Mouse (Mus musculus) heart, adult 9 months (tissue): ENCODE results near the gene Trim17.

ENCODE experiments used
- DNase-seq, 2 experiments: peaks; one replicate each; pipeline ENCODE4 v3.0.0; 2022; ENCODE audit warnings: low spot score in 2 of 2

The Trim17 gene

DNA sequence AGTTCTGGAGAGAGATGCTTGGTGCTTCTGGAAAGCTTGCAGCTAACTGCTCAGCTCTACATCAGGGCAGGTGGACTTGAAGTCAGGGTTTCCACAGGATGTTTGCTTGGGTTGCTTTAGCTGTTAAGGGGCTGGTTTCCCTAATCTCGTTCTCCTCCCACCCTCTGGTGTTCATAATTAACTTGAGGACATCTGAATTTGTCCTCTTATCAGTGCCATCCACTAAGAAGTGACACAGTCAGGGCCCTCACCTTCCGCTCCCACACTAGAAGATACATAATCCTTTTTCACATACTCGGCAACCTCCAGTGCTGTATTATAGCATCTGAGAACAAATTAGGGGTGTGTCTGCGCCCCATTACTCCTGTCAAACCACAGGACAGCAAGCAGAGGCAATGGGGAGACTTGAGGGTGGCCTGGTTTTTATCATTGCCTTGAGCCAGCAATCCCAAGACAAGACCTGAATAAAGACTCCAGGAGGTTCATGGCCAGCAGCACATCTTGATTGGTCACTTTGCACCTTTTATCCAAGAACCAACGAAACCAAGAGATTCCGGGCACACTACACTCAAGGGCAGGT is 38.7 kb downstream of the Trim17 start:
- DNase-seq = no peak

DNA sequence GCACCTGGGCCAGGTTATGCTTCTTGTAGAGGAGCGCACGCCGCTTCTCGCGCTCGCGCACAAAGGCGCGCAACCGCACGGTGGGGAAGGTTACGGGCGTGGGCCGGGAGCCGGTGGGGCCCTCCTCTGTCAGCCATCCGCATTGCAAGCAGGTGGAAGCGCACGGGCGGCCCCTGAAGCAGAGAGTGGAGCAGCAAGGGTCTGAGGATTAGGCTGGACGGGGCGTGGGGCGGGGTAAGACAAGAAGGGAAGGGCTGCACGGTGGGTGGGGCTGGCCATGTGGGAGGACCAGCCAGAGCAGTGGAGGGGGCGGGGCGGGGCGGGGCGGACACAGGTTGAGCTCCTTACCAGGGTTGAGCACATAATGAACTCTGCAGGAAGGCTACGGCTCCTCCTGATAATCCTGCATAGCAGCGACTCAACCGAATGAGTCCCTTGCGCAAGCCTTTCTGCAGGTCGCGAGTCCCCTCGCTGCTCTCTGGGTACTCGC is 39.9 kb downstream of the Trim17 start:
- no peak for DNase-seq

DNA sequence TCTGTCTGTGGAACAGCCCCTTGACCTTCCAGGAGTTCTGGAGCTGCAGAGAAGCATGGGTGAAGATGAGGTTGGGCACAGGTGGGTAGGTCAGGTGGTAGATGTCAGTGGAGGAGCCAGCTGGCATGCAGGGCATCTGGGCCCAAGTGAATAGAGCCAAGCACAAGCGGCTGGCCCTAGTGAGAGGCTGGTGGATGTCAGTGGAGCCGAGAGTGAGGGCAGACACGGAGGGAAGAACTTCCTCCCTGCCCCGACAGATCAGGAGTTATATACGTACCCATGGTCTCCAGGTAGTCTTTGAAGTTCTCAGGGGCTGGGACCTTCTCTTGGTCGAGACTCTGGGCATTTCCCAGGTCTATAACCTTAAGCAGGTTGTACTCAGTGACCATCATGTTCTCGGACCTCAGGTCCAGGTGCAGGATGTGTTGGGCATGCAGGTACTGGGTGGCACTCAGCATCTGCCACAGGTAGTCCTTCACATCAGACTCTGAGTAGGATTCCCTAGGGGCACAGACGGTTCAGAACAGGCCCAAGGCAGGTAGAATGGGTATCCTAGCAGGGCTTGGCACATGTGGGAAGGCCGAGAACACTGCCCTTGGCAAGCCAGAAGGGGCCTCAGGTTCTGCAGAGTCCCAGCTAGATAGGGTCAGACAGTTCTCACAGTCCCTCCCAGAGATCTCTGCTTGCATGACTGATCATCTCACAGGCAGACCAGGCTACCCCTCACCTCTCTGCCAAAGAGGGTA is 40.7 kb downstream of the Trim17 start:
- DNase-seq = no peak

DNA sequence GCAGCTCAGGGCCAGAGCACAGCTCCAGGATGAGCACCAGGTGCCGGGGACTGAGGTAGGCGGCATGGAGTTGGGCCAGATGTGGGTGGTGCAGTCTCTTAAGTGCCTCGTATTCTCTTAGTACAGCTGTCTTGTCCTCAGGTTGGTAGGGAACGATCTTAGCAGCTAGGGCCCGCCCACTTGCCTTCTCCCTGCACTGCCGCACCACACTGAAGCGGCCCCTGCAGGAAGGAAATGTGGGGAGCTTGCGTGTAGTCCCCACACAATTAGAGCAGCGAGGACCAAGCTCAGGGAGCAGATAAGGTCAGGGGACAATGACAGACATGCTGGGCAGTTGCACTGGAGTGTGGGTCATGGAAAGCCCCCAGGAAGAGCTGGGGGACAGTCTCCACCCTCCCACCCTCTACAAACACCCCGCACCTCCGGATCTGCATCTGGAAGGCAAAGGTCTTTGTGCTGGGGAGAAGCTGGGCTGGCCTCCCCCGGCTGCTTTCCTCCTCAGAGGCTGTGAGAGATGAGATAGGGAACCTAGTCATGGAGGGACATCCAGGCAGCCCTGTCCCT is 41.4 kb downstream of the Trim17 start:
- no peak for DNase-seq

DNA sequence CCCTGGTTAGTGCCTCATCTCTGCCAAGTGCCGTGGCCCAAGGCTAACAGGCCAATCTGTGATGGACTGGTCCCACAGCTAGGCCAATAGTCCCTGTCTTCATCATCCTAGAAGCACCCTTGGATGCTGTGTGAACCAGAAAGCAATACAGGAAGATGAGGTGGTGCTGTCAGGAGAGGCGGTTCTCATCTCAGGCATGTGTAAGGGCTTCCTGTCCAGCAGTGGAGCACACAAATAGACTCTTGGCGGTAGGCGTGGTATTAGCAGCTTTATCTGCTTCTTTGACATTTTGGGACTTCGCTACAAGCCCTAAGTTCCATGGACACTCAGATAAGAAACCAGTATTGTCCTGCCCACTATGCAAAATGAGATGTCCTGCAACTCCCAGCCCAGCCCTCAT is 43.1 kb downstream of the Trim17 start:
- no peak for DNase-seq

DNA sequence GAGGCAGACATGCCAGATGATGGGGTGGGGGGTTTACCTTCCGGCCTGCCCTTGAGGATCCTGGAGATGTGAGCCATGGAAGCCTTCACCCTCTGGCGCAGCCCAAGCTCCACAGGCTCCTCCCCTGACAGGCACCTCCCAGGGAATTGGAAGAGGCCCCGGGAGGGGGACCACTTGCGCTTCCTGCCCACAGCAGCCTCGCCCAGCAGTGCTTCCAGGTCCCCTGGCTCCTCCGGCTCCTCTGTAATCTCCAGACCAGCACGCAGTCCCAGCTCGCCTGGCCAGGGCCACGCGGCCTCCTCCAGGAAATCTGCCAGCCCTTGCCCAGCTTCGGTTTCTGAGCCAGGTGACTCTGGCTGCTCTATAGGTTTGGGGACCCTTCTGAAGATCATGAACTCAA is 44.7 kb downstream of the Trim17 start:
- peak; percentile 82 to 85 for DNase-seq

DNA sequence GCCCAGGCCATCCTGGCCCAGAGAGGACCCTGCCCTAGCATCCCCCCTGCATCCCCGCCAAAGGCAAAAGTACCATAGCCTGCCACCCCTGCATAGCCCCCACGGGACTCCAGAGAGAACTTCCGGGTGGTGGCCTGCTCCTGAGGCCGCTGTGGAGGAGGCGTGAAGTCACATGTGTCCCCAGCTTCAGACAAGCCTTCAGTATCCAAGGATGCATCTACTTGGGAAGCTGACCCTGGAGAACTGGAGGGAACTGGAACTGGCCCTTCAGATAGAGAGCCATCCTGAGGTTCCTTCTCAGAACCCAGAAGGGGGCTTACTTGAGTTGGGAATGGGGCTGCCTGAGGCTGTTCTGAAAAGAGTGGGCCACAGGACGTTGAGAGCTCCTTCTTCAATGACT is 45.3 kb downstream of the Trim17 start:
- no peak for DNase-seq

DNA sequence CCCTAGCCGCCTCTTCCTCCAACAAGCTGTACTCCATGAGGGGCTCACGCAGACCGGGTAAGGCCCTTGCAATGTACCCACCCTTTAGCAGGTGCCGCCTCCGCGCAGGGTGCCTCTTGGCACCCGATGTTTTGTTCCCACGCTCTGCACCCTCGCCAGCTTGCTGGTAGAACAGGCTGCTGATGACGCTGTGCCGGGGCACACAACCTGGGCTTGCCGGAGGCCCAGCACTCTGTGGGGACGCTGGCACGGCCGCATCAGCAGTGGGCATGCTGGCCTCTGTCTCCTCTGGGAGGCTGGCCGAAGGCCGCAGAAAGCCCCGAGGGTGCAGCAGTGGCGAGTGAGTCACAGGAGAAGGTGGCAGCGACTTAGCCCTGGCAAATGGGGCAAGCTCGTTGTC is 46.1 kb downstream of the Trim17 start:
- no peak for DNase-seq

DNA sequence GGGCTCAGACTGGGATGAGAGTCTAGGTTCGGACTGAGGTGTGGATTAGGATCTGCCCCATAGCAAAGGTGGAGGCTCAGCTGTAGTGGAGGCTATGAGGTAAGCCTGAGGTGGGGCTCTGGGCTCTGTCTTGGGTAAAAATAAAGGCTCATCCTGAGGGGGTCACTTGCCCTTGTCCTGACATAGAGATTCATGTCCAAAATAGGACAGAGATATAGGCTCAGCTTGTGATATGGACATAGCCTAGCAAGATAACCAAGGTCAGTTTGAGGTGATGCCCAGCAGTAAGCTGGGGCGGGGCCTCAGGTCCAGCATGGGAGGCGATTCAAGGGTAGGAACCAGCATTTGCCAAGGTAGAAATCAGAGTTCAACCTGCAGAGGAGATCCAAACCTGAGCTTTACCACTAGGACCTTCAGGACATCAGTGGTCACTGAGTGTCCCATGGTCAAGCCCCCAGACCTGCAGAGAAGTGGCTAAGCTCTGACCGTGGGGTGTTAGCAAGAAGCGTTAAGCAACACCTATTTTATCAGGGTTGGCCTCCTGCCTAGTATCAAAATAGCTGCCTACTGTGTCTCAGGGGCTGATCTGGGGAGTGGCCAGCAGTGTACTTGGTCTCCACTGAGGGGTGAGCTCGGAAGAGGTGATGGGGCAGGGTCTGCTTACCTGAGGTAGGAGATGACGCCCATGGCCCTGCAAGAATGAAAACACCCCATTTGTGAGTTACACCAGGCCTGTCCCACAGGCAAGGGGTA is 48.0 kb downstream of the Trim17 start:
- DNase-seq = peak; percentile 56 to 76

DNA sequence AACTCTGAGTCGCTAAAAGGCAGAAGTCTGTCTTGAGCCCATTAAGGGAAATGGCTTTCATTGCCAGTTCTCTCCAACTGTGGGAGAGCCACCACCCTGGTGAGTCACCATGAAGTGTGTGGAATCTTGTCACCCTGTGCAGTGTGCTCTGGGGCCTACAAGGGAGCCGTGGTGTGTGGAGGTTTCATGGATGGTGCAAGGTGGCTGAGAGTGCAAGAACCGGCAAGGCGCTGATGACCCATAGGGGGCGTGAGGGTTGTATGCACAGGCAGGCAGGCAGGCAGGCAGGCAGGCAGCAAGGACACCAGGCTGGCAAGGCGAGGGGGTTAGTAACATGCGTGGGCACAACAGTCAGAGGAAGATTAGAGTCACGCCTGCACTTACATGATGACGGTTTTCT is 60.6 kb downstream of the Trim17 start:
- DNase-seq = no peak
